Mouse (Mus musculus) cortical plate, adult 2 months (tissue): ENCODE data around the gene Yif1a.

Experiments used
- CTCF ChIP-seq: fragments of 200-500 bp; IDR thresholded peaks from 2 replicates; pipeline ENCODE4 v1.5.1; 2011; ENCODE audit warnings: mild to moderate bottlenecking, control low read depth, low read length; ENCODE audit not compliant: insufficient read depth; ENCODE audit errors: extremely low read depth
- POLR2A ChIP-seq: fragments of 200-500 bp; IDR thresholded peaks from 2 replicates; pipeline ENCODE4 v1.6.1; 2011; ENCODE audit warnings: mild to moderate bottlenecking, low read length, control low read depth; ENCODE audit not compliant: insufficient read depth; ENCODE audit errors: extremely low read depth

DNA sequence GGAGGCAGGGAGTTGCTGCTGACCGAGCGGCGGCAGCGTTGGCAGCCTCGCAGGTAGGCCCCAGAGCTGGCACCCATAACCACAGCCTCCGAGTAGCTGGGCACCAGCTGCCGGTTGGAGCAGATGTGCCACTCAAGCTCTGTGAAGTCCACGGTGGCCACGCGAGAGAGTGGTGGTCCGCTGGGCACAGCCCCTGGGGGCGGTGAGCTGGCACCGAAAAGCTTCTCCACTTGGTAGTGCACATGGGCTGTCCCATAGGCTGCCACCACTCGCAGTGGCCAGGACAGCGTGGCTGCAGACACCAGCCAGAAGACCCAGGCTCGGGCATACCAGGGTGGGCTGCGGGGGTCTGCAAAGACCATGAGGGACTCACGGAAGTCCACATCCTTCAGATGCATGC lies 6.3 kb upstream of the Yif1a start:
- TF ChIP-seq CTCF (no peak), POLR2A (no peak)
